In genomic region chr11:42181426-42181825, GRCm38 (mm10) we compare ENCODE assay signal across 7 mouse cellular contexts. TPM values are rescaled to one million over a fixed set of nuclear protein-coding genes. Genes with fewer than 3 reads are reported as not detected.
A peak's percentile ranks its signal among the peaks of the same experiment; 100 is the strongest.
DNase-seq lines count a peak whose midpoint lies in the region; ATAC-seq and TF ChIP-seq lines count a peak whose summit lies in the region.

No protein-coding gene starts in this region.

- 22% methylated on average over 5 of the region's 5 CpGs for WGBS in liver, embryonic 12.5 days (ENCODE audit: insufficient replicate concordance)
- WGBS in liver, postnatal 0 days (ENCODE audit: insufficient replicate concordance), result 23% methylated on average over 5 of the region's 5 CpGs
- WGBS in embryonic facial prominence, embryonic 11.5 days, result 18% methylated on average over 5 of the region's 5 CpGs
- WGBS in intestine, embryonic 15.5 days, result 21% methylated on average over 5 of the region's 5 CpGs
- WGBS in neural tube, embryonic 15.5 days, result 26% methylated on average over 5 of the region's 5 CpGs

- H3K4me3 ChIP-seq in liver, embryonic 12.5 days, result peak overlapping the region; percentile 39; the same call in 1 of the 2 replicates
- H3K4me3 ChIP-seq in liver, postnatal 0 days (ENCODE audit: low read depth, low read length), result no peak overlapping the region
- H3K4me3 ChIP-seq in embryonic facial prominence, embryonic 11.5 days (ENCODE audit: low read depth, low read length), result peak overlapping the region; percentile 48
- peak overlapping the region; percentile 45 for H3K4me3 ChIP-seq in intestine, embryonic 15.5 days (replicated peaks)
- H3K4me3 ChIP-seq in neural tube, embryonic 15.5 days (replicated peaks), result peak overlapping the region; percentile 50

- TF ChIP-seq CTCF in liver, postnatal 0 days (IDR thresholded peaks at IDR 0.05; ENCODE audit: low read depth), result no peak

- H3K27me3 ChIP-seq in liver, embryonic 12.5 days (replicated peaks), result peaks cover 29% of the 10 kb centered on the region
- peaks cover 12% of the 10 kb centered on the region; the same call in 1 of the 2 replicates for H3K27me3 ChIP-seq in liver, postnatal 0 days (ENCODE audit: insufficient read depth, low read length)
- H3K27me3 ChIP-seq in embryonic facial prominence, embryonic 11.5 days (ENCODE audit: control insufficient read depth, insufficient read depth, low read length), result no peaks in the 10 kb centered on the region
- H3K27me3 ChIP-seq in intestine, embryonic 15.5 days (replicated peaks), result no peaks in the 10 kb centered on the region; the same call in 1 of the 2 replicates
- 0 out of 2 replicates have a peak, but pooled peaks cover 3% of the 10 kb centered on the region for H3K27me3 ChIP-seq in neural tube, embryonic 15.5 days (replicated peaks)

- H3K9me3 ChIP-seq in liver, embryonic 12.5 days (replicated peaks), result no peaks in the 10 kb centered on the region
- H3K9me3 ChIP-seq in liver, postnatal 0 days (ENCODE audit: low read length), result no peaks in the 10 kb centered on the region
- no peaks in the 10 kb centered on the region for H3K9me3 ChIP-seq in embryonic facial prominence, embryonic 11.5 days (replicated peaks; ENCODE audit: control insufficient read depth, low read length)
- no peaks in the 10 kb centered on the region for H3K9me3 ChIP-seq in intestine, embryonic 15.5 days
- H3K9me3 ChIP-seq in neural tube, embryonic 15.5 days (replicated peaks), result no peaks in the 10 kb centered on the region

- ATAC-seq in liver, embryonic 12.5 days, result no peak
- ATAC-seq in liver, postnatal 0 days, result no peak
- 0 out of 2 replicates have a peak, but pooled peaks have one; percentile 32 for ATAC-seq in embryonic facial prominence, embryonic 11.5 days (replicated peaks; ENCODE audit: insufficient number of reproducible peaks, low FRiP score, low TSS enrichment, low read depth)
- ATAC-seq in intestine, embryonic 15.5 days, result no peak
- ATAC-seq in neural tube, embryonic 15.5 days (ENCODE audit: low FRiP score), result peak; percentile 39; the same call in 1 of the 2 replicates

- H3K36me3 ChIP-seq in liver, embryonic 12.5 days, result no peaks in the 10 kb centered on the region
- H3K36me3 ChIP-seq in liver, postnatal 0 days (replicated peaks; ENCODE audit: insufficient read depth, low read length), result no peaks in the 10 kb centered on the region
- no peaks in the 10 kb centered on the region for H3K36me3 ChIP-seq in embryonic facial prominence, embryonic 11.5 days (replicated peaks; ENCODE audit: control insufficient read depth, insufficient read depth, low read depth, low read length)
- no peaks in the 10 kb centered on the region for H3K36me3 ChIP-seq in intestine, embryonic 15.5 days
- H3K36me3 ChIP-seq in neural tube, embryonic 15.5 days, result no peaks in the 10 kb centered on the region

- no peak for TF ChIP-seq EP300 in liver, postnatal 0 days (IDR thresholded peaks at IDR 0.05; ENCODE audit: low read depth)

- no peaks in the 10 kb centered on the region for H3K4me1 ChIP-seq in liver, embryonic 12.5 days
- no peaks in the 10 kb centered on the region for H3K4me1 ChIP-seq in liver, postnatal 0 days (ENCODE audit: insufficient read depth)
- H3K4me1 ChIP-seq in embryonic facial prominence, embryonic 11.5 days (ENCODE audit: control insufficient read depth, insufficient read depth, low read length), result no peaks in the 10 kb centered on the region
- no peaks in the 10 kb centered on the region for H3K4me1 ChIP-seq in intestine, embryonic 15.5 days (replicated peaks)
- H3K4me1 ChIP-seq in neural tube, embryonic 15.5 days, result peaks cover 15% of the 10 kb centered on the region; the same call in 1 of the 2 replicates

- no peak for DNase-seq in liver, postnatal 0 days
- DNase-seq in embryonic facial prominence, embryonic 11.5 days (ENCODE audit: low spot score), result peak; percentile 8
- no peak for DNase-seq in B cell, adult 2 months
- DNase-seq in natural killer cell, adult 2 months (ENCODE audit: low spot score in 2 of 2), result no peak

- H3K9ac ChIP-seq in liver, embryonic 12.5 days, result no peak overlapping the region
- H3K9ac ChIP-seq in liver, postnatal 0 days (replicated peaks), result no peak overlapping the region
- H3K9ac ChIP-seq in embryonic facial prominence, embryonic 11.5 days (replicated peaks; ENCODE audit: low read length), result no peak overlapping the region
- H3K9ac ChIP-seq in intestine, embryonic 15.5 days, result no peak overlapping the region
- H3K9ac ChIP-seq in neural tube, embryonic 15.5 days (replicated peaks), result peak overlapping the region; percentile 47

- peak overlapping the region; percentile 55 for H3K4me2 ChIP-seq in liver, embryonic 12.5 days
- no peak overlapping the region for H3K4me2 ChIP-seq in liver, postnatal 0 days (ENCODE audit: low read depth, low read length)
- H3K4me2 ChIP-seq in embryonic facial prominence, embryonic 11.5 days (ENCODE audit: low read depth, low read length), result peak overlapping the region; percentile 73
- H3K4me2 ChIP-seq in intestine, embryonic 15.5 days (replicated peaks), result peak overlapping the region; percentile 91
- peak overlapping the region; percentile 90 for H3K4me2 ChIP-seq in neural tube, embryonic 15.5 days

- H3K27ac ChIP-seq in liver, embryonic 12.5 days, result no peak overlapping the region
- H3K27ac ChIP-seq in liver, postnatal 0 days (ENCODE audit: low read depth), result no peak overlapping the region
- no peak overlapping the region for H3K27ac ChIP-seq in embryonic facial prominence, embryonic 11.5 days (replicated peaks; ENCODE audit: low read depth, low read length)
- no peak overlapping the region for H3K27ac ChIP-seq in intestine, embryonic 15.5 days
- H3K27ac ChIP-seq in neural tube, embryonic 15.5 days (replicated peaks), result peak overlapping the region; percentile 56; the same call in 1 of the 2 replicates

RNA-seq across cellular contexts. Expression of gene Gabra1, which starts 1.3 kb away (rescaled TPM):
- polyA plus RNA-seq in liver, embryonic 12.5 days (2016; fragmentation: Nextera tagmentation; extraction: Ambion mirVana), result 0.17 and 0.30 TPM in 2 replicates
- polyA plus RNA-seq in liver, postnatal 0 days (2015; fragmentation: Nextera tagmentation; extraction: Ambion mirVana), result 0.04 and 0.12 TPM in 2 replicates
- polyA plus RNA-seq in embryonic facial prominence, embryonic 11.5 days (2014; fragmentation: Nextera tagmentation; extraction: Ambion mirVana), result 3.5 TPM in 2 replicates
- polyA plus RNA-seq in intestine, embryonic 15.5 days (2015; fragmentation: Nextera tagmentation; extraction: Ambion mirVana), result 3.8 TPM in 2 replicates
- polyA plus RNA-seq in neural tube, embryonic 15.5 days (2015; fragmentation: Nextera tagmentation; extraction: Ambion mirVana), result 10.0 and 11.7 TPM in 2 replicates

Comparison
In these comparisons a context has a peak if more than half of its experiments do, and no peak if none do; other contexts are left out.
1. ATAC-seq: peak in embryonic facial prominence, embryonic 11.5 days (single experiment) and neural tube, embryonic 15.5 days (single experiment); none in liver, embryonic 12.5 days (single experiment), liver, postnatal 0 days (single experiment) and intestine, embryonic 15.5 days (single experiment).